Mouse (Mus musculus) liver, adult (tissue): ENCODE data around the gene Mcpt9.
"Not testable (repeated sequence)": the region's sequence is repeated elsewhere in the genome, so short reads cannot be mapped to it uniquely, and the experiment has no call there.

ENCODE experiments used
- GATA4 ChIP-seq: IDR thresholded peaks from 2 replicates; pipeline ENCODE4 v1.6.1; 2014; ENCODE audit warnings: mild to moderate bottlenecking, low read length; ENCODE audit not compliant: insufficient replicate concordance

Gene Mcpt9

GRCm38 (mm10) chr14:56030395-56030794 is at the start of gene Mcpt9:
Gene Mcpt9, minus strand, starts transcription at chr14:56030495.
- TF ChIP-seq GATA4 = not testable (repeated sequence)

- TF ChIP-seq GATA4 = not testable (repeated sequence)
These were observed 31.9 kb upstream of the Mcpt9 start, which contains the start of gene Mcpt4 for GRCm38 (mm10) chr14:56062213-56062612. Gene Mcpt4, minus strand, starts transcription at chr14:56062313.

GRCm38 (mm10) chr14:56057722-56058121 is 27.4 kb upstream of the Mcpt9 start:
- no peak for TF ChIP-seq GATA4

GRCm38 (mm10) chr14:56055408-56055807 is 25.1 kb upstream of the Mcpt9 start:
- TF ChIP-seq GATA4 = no peak

GRCm38 (mm10) chr14:56041792-56042191 is 11.5 kb upstream of the Mcpt9 start, which contains the start of gene Mcpt2:
Gene Mcpt2, plus strand, starts transcription at chr14:56042041.
- TF ChIP-seq GATA4 = not testable (repeated sequence)

GRCm38 (mm10) chr14:56034433-56034832 is 4.1 kb upstream of the Mcpt9 start:
- TF ChIP-seq GATA4 = no peak

GRCm38 (mm10) chr14:56019446-56019845 is 10.8 kb downstream of the Mcpt9 start:
- no peak for TF ChIP-seq GATA4

- not testable (repeated sequence) for TF ChIP-seq GATA4
These were observed 12.6 kb downstream of the Mcpt9 start, which contains the start of gene Mcpt1 for GRCm38 (mm10) chr14:56017671-56018070. Gene Mcpt1, plus strand, starts transcription at chr14:56017971.

GRCm38 (mm10) chr14:56013924-56014323 is 16.4 kb downstream of the Mcpt9 start:
- no peak for TF ChIP-seq GATA4

- TF ChIP-seq GATA4 = no peak
These were observed 17.1 kb downstream of the Mcpt9 start for GRCm38 (mm10) chr14:56013147-56013546.
